Mouse (Mus musculus) B cell, adult 2 months (primary cell): Measurements from ENCODE around the gene March5.

Source experiments
- DNase-seq, 2 experiments: peaks; one replicate each; pipeline ENCODE4 v3.0.0; 2022

Gene March5

GRCm38 (mm10) chr19:37265333-37266103, 58.2 kb downstream of the March5 start:
- peak; percentile 77 to 79 for DNase-seq

GRCm38 (mm10) chr19:37269106-37269505, 61.8 kb downstream of the March5 start:
- no peak for DNase-seq
